Mouse (Mus musculus) liver, embryonic 15.5 days (tissue): ENCODE data around the gene Epb41l3. TPM values are rescaled to one million over a fixed set of nuclear protein-coding genes. Genes with fewer than 3 reads are reported as not detected.

Source experiments
- ATAC-seq: fragments of 200-750 bp; cut with Nextera tagmentation; 2 replicates; pipeline ENCODE4 v1.8.0; 2017; ENCODE audit warnings: moderate number of reproducible peaks, mild to moderate bottlenecking, moderate library complexity; ENCODE audit not compliant: insufficient read depth
- H3K27ac ChIP-seq: fragments of 300-500 bp; sonication (generic); replicated peaks from 2 replicates; pipeline ENCODE4 v1.5.1; 2015; ENCODE audit warnings: mild to moderate bottlenecking, inconsistent platforms
- H3K27me3 ChIP-seq: fragments of 300-500 bp; sonication (generic); 2 replicates; pipeline ENCODE4 v1.6.1; 2015; ENCODE audit warnings: mild to moderate bottlenecking, inconsistent platforms
- H3K36me3 ChIP-seq: fragments of 300-500 bp; sonication (generic); replicated peaks from 2 replicates; pipeline ENCODE4 v1.6.1; 2015; ENCODE audit warnings: moderate library complexity, mild to moderate bottlenecking, inconsistent platforms
- H3K4me1 ChIP-seq: fragments of 300-500 bp; sonication (generic); replicated peaks from 2 replicates; pipeline ENCODE4 v1.6.1; 2015; ENCODE audit warnings: inconsistent platforms
- H3K4me2 ChIP-seq: fragments of 300-500 bp; sonication (generic); 2 replicates; pipeline ENCODE4 v1.6.1; 2015; ENCODE audit warnings: moderate library complexity, mild to moderate bottlenecking, inconsistent platforms
- H3K4me3 ChIP-seq: fragments of 300-500 bp; sonication (generic); replicated peaks from 2 replicates; pipeline ENCODE4 v1.5.1; 2015; ENCODE audit warnings: mild to moderate bottlenecking, inconsistent platforms
- H3K9ac ChIP-seq: fragments of 300-500 bp; sonication (generic); 2 replicates; pipeline ENCODE4 v1.6.1; 2015; ENCODE audit warnings: moderate library complexity, mild to moderate bottlenecking, inconsistent platforms
- H3K9me3 ChIP-seq: fragments of 300-500 bp; sonication (generic); replicated peaks from 2 replicates; pipeline ENCODE4 v1.6.1; 2016; ENCODE audit warnings: inconsistent platforms
- WGBS: fragments of 180-500 bp; shearing (Covaris S2); methylation state at CpG from one replicate; pipeline ENCODE4 v1.1.7; 2015; ENCODE audit warnings: mixed read lengths; ENCODE audit not compliant: insufficient replicate concordance; 5-methylcytosine and 5-hydroxymethylcytosine counted together
- polyA plus RNA-seq: library from polyadenylated mRNA; unstranded; fragments of >200 nt; fragmentation: Nextera tagmentation; extraction: Ambion mirVana; gene quantifications from 2 replicates; pipeline ENCODE4 v1.2.1, GENCODE M21; 2015

Epb41l3 gene
- polyA plus RNA-seq: 7.3 and 7.8 TPM in 2 replicates

GRCm38 (mm10) chr17:69075501-69076237 lies at the start of gene Epb41l3:
Gene Epb41l3, plus strand, starts transcription at chr17:69075683.
- under 1% methylated on average over 47 of the region's 47 CpGs for WGBS
- peak within 1 kb of the TSS; percentile 34 for H3K4me3 ChIP-seq
- peaks cover 36% of the 10 kb centered on the region for H3K27me3 ChIP-seq
- no peaks in the 10 kb centered on the region for H3K36me3 ChIP-seq
- ATAC-seq: no peak
- no peaks in the 10 kb centered on the region for H3K9me3 ChIP-seq
- H3K27ac ChIP-seq: no peak within 1 kb of the TSS
- H3K4me1 ChIP-seq: peaks cover 4% of the 10 kb centered on the region; the same call in 1 of the 2 replicates
- H3K9ac ChIP-seq: no peak within 1 kb of the TSS
- H3K4me2 ChIP-seq: peak within 1 kb of the TSS; percentile 63

GRCm38 (mm10) chr17:69038760-69039675 lies 36.5 kb upstream of the Epb41l3 start:
- H3K4me1 ChIP-seq: no peaks in the 10 kb centered on the region
- WGBS: 59% methylated on average over 12 of the region's 12 CpGs
- H3K4me3 ChIP-seq: no peak overlapping the region
- H3K27me3 ChIP-seq: no peaks in the 10 kb centered on the region
- no peak for ATAC-seq
- no peak overlapping the region for H3K27ac ChIP-seq
- H3K9me3 ChIP-seq: no peaks in the 10 kb centered on the region; the same call in 1 of the 2 replicates
- no peaks in the 10 kb centered on the region for H3K36me3 ChIP-seq
- H3K4me2 ChIP-seq: no peak overlapping the region
- H3K9ac ChIP-seq: no peak overlapping the region

- no peak overlapping the region for H3K4me3 ChIP-seq
- no peak for ATAC-seq
- H3K4me1 ChIP-seq: no peaks in the 10 kb centered on the region
- no peak overlapping the region for H3K27ac ChIP-seq
- H3K36me3 ChIP-seq: no peaks in the 10 kb centered on the region
- H3K9ac ChIP-seq: no peak overlapping the region
- H3K4me2 ChIP-seq: no peak overlapping the region
- WGBS: 42% methylated on average over 4 of the region's 4 CpGs
- H3K27me3 ChIP-seq: no peaks in the 10 kb centered on the region
- H3K9me3 ChIP-seq: no peaks in the 10 kb centered on the region; the same call in 1 of the 2 replicates
These were observed 34.0 kb upstream of the Epb41l3 start for GRCm38 (mm10) chr17:69041516-69041915.

GRCm38 (mm10) chr17:69048826-69049225 lies 26.7 kb upstream of the Epb41l3 start:
- H3K36me3 ChIP-seq: no peaks in the 10 kb centered on the region
- 54% methylated on average over 3 of the region's 3 CpGs for WGBS
- H3K4me1 ChIP-seq: no peaks in the 10 kb centered on the region
- no peaks in the 10 kb centered on the region for H3K27me3 ChIP-seq
- no peak for ATAC-seq
- no peak overlapping the region for H3K4me2 ChIP-seq
- H3K9me3 ChIP-seq: no peaks in the 10 kb centered on the region
- no peak overlapping the region for H3K4me3 ChIP-seq
- no peak overlapping the region for H3K9ac ChIP-seq
- no peak overlapping the region for H3K27ac ChIP-seq

- no peak overlapping the region for H3K4me3 ChIP-seq
- no peak for ATAC-seq
- no peaks in the 10 kb centered on the region for H3K27me3 ChIP-seq
- no peak overlapping the region for H3K9ac ChIP-seq
- WGBS: 63% methylated on average over 4 of the region's 4 CpGs
- H3K36me3 ChIP-seq: no peaks in the 10 kb centered on the region
- H3K4me1 ChIP-seq: no peaks in the 10 kb centered on the region
- H3K27ac ChIP-seq: no peak overlapping the region
- no peaks in the 10 kb centered on the region for H3K9me3 ChIP-seq
- H3K4me2 ChIP-seq: no peak overlapping the region
These were observed 21.5 kb upstream of the Epb41l3 start for GRCm38 (mm10) chr17:69054029-69054428.

GRCm38 (mm10) chr17:69059760-69060159 lies 15.7 kb upstream of the Epb41l3 start:
- H3K27me3 ChIP-seq: no peaks in the 10 kb centered on the region
- no peak overlapping the region for H3K4me3 ChIP-seq
- no peaks in the 10 kb centered on the region for H3K36me3 ChIP-seq
- H3K9me3 ChIP-seq: no peaks in the 10 kb centered on the region
- 74% methylated on average over 7 of the region's 7 CpGs for WGBS
- no peaks in the 10 kb centered on the region for H3K4me1 ChIP-seq
- no peak overlapping the region for H3K9ac ChIP-seq
- no peak for ATAC-seq
- no peak overlapping the region for H3K4me2 ChIP-seq
- H3K27ac ChIP-seq: no peak overlapping the region

- H3K27ac ChIP-seq: no peak overlapping the region
- no peak for ATAC-seq
These were observed 15.1 kb upstream of the Epb41l3 start for GRCm38 (mm10) chr17:69060388-69060787.

GRCm38 (mm10) chr17:69061883-69062745 lies 13.4 kb upstream of the Epb41l3 start:
- Histone ChIP-seq H3K27ac (no peak overlapping the region), H3K9ac (no peak overlapping the region), H3K4me1 (no peaks in the 10 kb centered on the region), H3K27me3 (no peaks in the 10 kb centered on the region), H3K4me3 (no peak overlapping the region), H3K36me3 (no peaks in the 10 kb centered on the region), H3K9me3 (no peaks in the 10 kb centered on the region), H3K4me2 (no peak overlapping the region)
- ATAC-seq: no peak
- WGBS: 54% methylated on average over 9 of the region's 9 CpGs

More at GRCm38 (mm10) chr17:69060388-69060787, 15.1 kb upstream of the Epb41l3 start:
- WGBS: 74% methylated on average over 7 of the region's 7 CpGs
- no peaks in the 10 kb centered on the region for H3K9me3 ChIP-seq
- H3K4me1 ChIP-seq: no peaks in the 10 kb centered on the region
- no peak overlapping the region for H3K4me2 ChIP-seq
- H3K27me3 ChIP-seq: no peaks in the 10 kb centered on the region
- H3K36me3 ChIP-seq: no peaks in the 10 kb centered on the region
- no peak overlapping the region for H3K9ac ChIP-seq
- H3K4me3 ChIP-seq: no peak overlapping the region

GRCm38 (mm10) chr17:69067937-69068739 lies 7.3 kb upstream of the Epb41l3 start:
- Histone ChIP-seq H3K9me3 (no peaks in the 10 kb centered on the region), H3K9ac (no peak overlapping the region), H3K27ac (no peak overlapping the region), H3K36me3 (no peaks in the 10 kb centered on the region), H3K4me3 (no peak overlapping the region), H3K27me3 (no peaks in the 10 kb centered on the region), H3K4me1 (no peaks in the 10 kb centered on the region), H3K4me2 (no peak overlapping the region)
- no peak for ATAC-seq
- 45% methylated on average over 11 of the region's 11 CpGs for WGBS

- peaks cover 36% of the 10 kb centered on the region for H3K27me3 ChIP-seq
- no peak for ATAC-seq
- H3K9ac ChIP-seq: no peak overlapping the region
- H3K9me3 ChIP-seq: no peaks in the 10 kb centered on the region
- H3K4me2 ChIP-seq: no peak overlapping the region
- no peak overlapping the region for H3K4me3 ChIP-seq
- WGBS: 57% methylated on average over 4 of the region's 4 CpGs
- peaks cover 4% of the 10 kb centered on the region; the same call in 1 of the 2 replicates for H3K4me1 ChIP-seq
- H3K36me3 ChIP-seq: no peaks in the 10 kb centered on the region
- H3K27ac ChIP-seq: no peak overlapping the region
These were observed 1.4 kb upstream of the Epb41l3 start for GRCm38 (mm10) chr17:69074095-69074494.
